22 mouse cellular contexts compared by ENCODE assay signal in genomic region chr6:4680576-4680975, GRCm38 (mm10).
"Had no signal": no experiment of that assay in that cellular context is flagged by ENCODE, and none has a peak within 500 bp of the region (broad histone marks: within the 10 kb centered on the region; RNA-seq: fewer than 3 reads in every experiment).

No protein-coding gene starts in this region.

- H3K36me3 ChIP-seq: kidney, embryonic 15.5 days; limb, embryonic 15.5 days had no signal

- H3K27ac ChIP-seq: kidney, embryonic 15.5 days; limb, embryonic 12.5 days; limb, embryonic 15.5 days; liver, embryonic 14.5 days; macrophage; stomach, postnatal 0 days had no signal

- H3K4me2 ChIP-seq: kidney, embryonic 15.5 days; limb, embryonic 12.5 days; limb, embryonic 15.5 days; liver, embryonic 11.5 days; lung, embryonic 14.5 days; midbrain, embryonic 11.5 days had no signal

- H3K4me3 ChIP-seq: kidney, embryonic 15.5 days; limb, embryonic 12.5 days; limb, embryonic 15.5 days; megakaryocyte, embryonic 14.5 days had no signal

- ATAC-seq: liver, postnatal 0 days; lung, postnatal 0 days had no signal

- H3K27me3 ChIP-seq: kidney, embryonic 15.5 days; limb, embryonic 12.5 days; limb, embryonic 15.5 days; megakaryocyte, embryonic 14.5 days had no signal

- DNase-seq: kidney, postnatal 10 days; kidney, postnatal 36 days; left cerebral cortex, postnatal 4 days; liver, postnatal 0 days; lung, embryonic 14.5 days; midbrain, embryonic 14.5 days; right cerebral cortex, adult 18-20 months; right cerebral cortex, postnatal 14 days; right cerebral cortex, postnatal 4 days; thymus, adult 2 months; thymus, postnatal 14 days; thymus, postnatal 4 days had no signal

- H3K9ac ChIP-seq: kidney, embryonic 15.5 days; limb, embryonic 12.5 days; limb, embryonic 15.5 days; liver, embryonic 14.5 days; liver, postnatal 0 days; lung, embryonic 14.5 days had no signal

- H3K9me3 ChIP-seq: kidney, embryonic 15.5 days; limb, embryonic 12.5 days; limb, embryonic 15.5 days; megakaryocyte, embryonic 14.5 days had no signal
